Mouse (Mus musculus): ENCODE results near the gene Nkx2-9.

Nkx2-9 gene

GRCm38 (mm10) chr12:56612761-56613437 is at the start of gene Nkx2-9:
Nkx2-9 (minus strand) TSS chr12:56613284.
- DNase-seq = no peak

GRCm38 (mm10) chr12:56637181-56637566 is 24.1 kb upstream of the Nkx2-9 start:
- DNase-seq = peak; percentile 66

GRCm38 (mm10) chr12:56636534-56637180 is 23.6 kb upstream of the Nkx2-9 start:
- no peak for DNase-seq

- no peak for DNase-seq
Observed at GRCm38 (mm10) chr12:56616088-56616487, 3.0 kb upstream of the Nkx2-9 start.

- DNase-seq = no peak
Observed at GRCm38 (mm10) chr12:56615391-56615790, 2.3 kb upstream of the Nkx2-9 start.

- no peak for DNase-seq
Observed at GRCm38 (mm10) chr12:56614513-56614912, 1.4 kb upstream of the Nkx2-9 start.

GRCm38 (mm10) chr12:56613916-56614510 is 929 bp upstream of the Nkx2-9 start:
- no peak for DNase-seq

- no peak for DNase-seq
Observed at GRCm38 (mm10) chr12:56613438-56613830, 350 bp upstream of the Nkx2-9 start.

- DNase-seq = no peak
Observed at GRCm38 (mm10) chr12:56612349-56612735, 742 bp downstream of the Nkx2-9 start.

- peak; percentile 14 for DNase-seq
Observed at GRCm38 (mm10) chr12:56611504-56612348, 1.4 kb downstream of the Nkx2-9 start.

GRCm38 (mm10) chr12:56610851-56611250 is 2.2 kb downstream of the Nkx2-9 start:
- DNase-seq = no peak

- peak; percentile 16 for DNase-seq
Observed at GRCm38 (mm10) chr12:56591722-56592121, 21.4 kb downstream of the Nkx2-9 start.

- no peak for DNase-seq
Observed at GRCm38 (mm10) chr12:56587830-56588229, 25.3 kb downstream of the Nkx2-9 start.

Measured in right cerebral cortex, postnatal 14 days (tissue).